Mouse (Mus musculus) kidney, embryonic 14.5 days (tissue): ENCODE data around the gene Hoxb6. TPM values are rescaled to one million over a fixed set of nuclear protein-coding genes. Genes with fewer than 3 reads are reported as not detected.

Experiments used
- ATAC-seq: fragments of 200-750 bp; cut with Nextera tagmentation; 2 replicates; pipeline ENCODE4 v1.8.0; 2017; ENCODE audit warnings: moderate number of reproducible peaks, mild to moderate bottlenecking, moderate TSS enrichment, moderate library complexity; ENCODE audit not compliant: low FRiP score, low TSS enrichment
- H3K27ac ChIP-seq: fragments of 300-500 bp; sonication (generic); 2 replicates; pipeline ENCODE4 v1.5.1; 2014; ENCODE audit warnings: low read depth, mild to moderate bottlenecking, low read length, moderate library complexity, mixed read lengths
- H3K27me3 ChIP-seq: fragments of 300-500 bp; sonication (generic); 2 replicates; pipeline ENCODE4 v1.6.1; 2014; ENCODE audit warnings: mild to moderate bottlenecking, low read length; ENCODE audit not compliant: control insufficient read depth, insufficient read depth
- H3K36me3 ChIP-seq: fragments of 300-500 bp; sonication (generic); 2 replicates; pipeline ENCODE4 v1.6.1; 2014; ENCODE audit warnings: low read length, mixed read lengths; ENCODE audit not compliant: control insufficient read depth, insufficient read depth
- H3K4me1 ChIP-seq: fragments of 300-500 bp; sonication (generic); 2 replicates; pipeline ENCODE4 v1.6.1; 2014; ENCODE audit warnings: low read length, mixed read lengths; ENCODE audit not compliant: control insufficient read depth, insufficient read depth
- H3K4me2 ChIP-seq: fragments of 300-500 bp; sonication (generic); replicated peaks from 2 replicates; pipeline ENCODE4 v1.6.1; 2014; ENCODE audit warnings: low read depth, mild to moderate bottlenecking, low read length
- H3K4me3 ChIP-seq: fragments of 300-500 bp; sonication (generic); 2 replicates; pipeline ENCODE4 v1.5.1; 2014; ENCODE audit warnings: mild to moderate bottlenecking, low read length
- H3K9ac ChIP-seq: fragments of 300-500 bp; sonication (generic); 2 replicates; pipeline ENCODE4 v1.6.1; 2014; ENCODE audit warnings: low read depth, mild to moderate bottlenecking, low read length, moderate library complexity
- H3K9me3 ChIP-seq: fragments of 300-500 bp; sonication (generic); 2 replicates; pipeline ENCODE4 v1.6.1; 2016; ENCODE audit warnings: low read length; ENCODE audit not compliant: control insufficient read depth
- WGBS: fragments of 180-500 bp; shearing (Covaris S2); extraction: QIAGEN DNeasy Blood & Tissue Kit; methylation state at CpG from one replicate; pipeline ENCODE4 v1.1.7; 2014; 5-methylcytosine and 5-hydroxymethylcytosine counted together
- polyA plus RNA-seq: library from polyadenylated mRNA; unstranded; fragments of >200 nt; fragmentation: Nextera tagmentation; extraction: Ambion mirVana; gene quantifications from 2 replicates; pipeline ENCODE4 v1.2.1, GENCODE M21; 2014

Hoxb6 gene
- polyA plus RNA-seq, 1 experiment from 2014 or later = 44.1 TPM

GRCm38 (mm10) chr11:96315344-96315681 is 23.0 kb downstream of the Hoxb6 start:
- peak overlapping the region; percentile 95 for H3K4me2 ChIP-seq
- H3K9ac ChIP-seq = peak overlapping the region; percentile 99
- peak overlapping the region; percentile 100 for H3K27ac ChIP-seq
- H3K4me1 ChIP-seq = peaks cover 43% of the 10 kb centered on the region
- WGBS = 8% methylated on average over 5 of the region's 5 CpGs
- peak overlapping the region; percentile 53 for H3K4me3 ChIP-seq
- H3K9me3 ChIP-seq = no peaks in the 10 kb centered on the region
- no peak for ATAC-seq
- no peaks in the 10 kb centered on the region for H3K27me3 ChIP-seq
- H3K36me3 ChIP-seq = peaks cover 4% of the 10 kb centered on the region; the same call in 1 of the 2 replicates

- no peaks in the 10 kb centered on the region for H3K27me3 ChIP-seq
- H3K9me3 ChIP-seq = no peaks in the 10 kb centered on the region
- WGBS = 7% methylated on average over 18 of the region's 18 CpGs
- H3K4me3 ChIP-seq = peak overlapping the region; percentile 53
- peak overlapping the region; percentile 95 for H3K4me2 ChIP-seq
- ATAC-seq = no peak
- H3K4me1 ChIP-seq = peaks cover 49% of the 10 kb centered on the region
- peaks cover 11% of the 10 kb centered on the region for H3K36me3 ChIP-seq
- H3K27ac ChIP-seq = peak overlapping the region; percentile 100
- H3K9ac ChIP-seq = peak overlapping the region; percentile 99
Measured at GRCm38 (mm10) chr11:96316696-96317607, 24.7 kb downstream of the Hoxb6 start.

- Histone ChIP-seq H3K27ac (peak within 1 kb of the TSS; percentile 100), H3K4me3 (peak within 1 kb of the TSS; percentile 53), H3K9ac (peak within 1 kb of the TSS; percentile 99), H3K4me1 (peaks cover 55% of the 10 kb centered on the region), H3K4me2 (peak within 1 kb of the TSS; percentile 95), H3K27me3 (no peaks in the 10 kb centered on the region), H3K36me3 (peaks cover 15% of the 10 kb centered on the region), H3K9me3 (no peaks in the 10 kb centered on the region)
- ATAC-seq = peak; percentile 3; the same call in 1 of the 2 replicates
- 4% methylated on average over 28 of the region's 28 CpGs for WGBS
Measured at GRCm38 (mm10) chr11:96317608-96318367, 25.5 kb downstream of the Hoxb6 start, which contains the start of gene Hoxb4. Hoxb4 (plus strand) TSS chr11:96318267.

- no peaks in the 10 kb centered on the region for H3K27me3 ChIP-seq
- peak; percentile 64 for ATAC-seq
- H3K4me1 ChIP-seq = peaks cover 58% of the 10 kb centered on the region
Measured at GRCm38 (mm10) chr11:96318368-96319070, 26.2 kb downstream of the Hoxb6 start.

GRCm38 (mm10) chr11:96319071-96319902 is 27.0 kb downstream of the Hoxb6 start:
- peaks cover 15% of the 10 kb centered on the region for H3K36me3 ChIP-seq
- ATAC-seq = peak; percentile 84
- peaks cover 59% of the 10 kb centered on the region for H3K4me1 ChIP-seq
- H3K4me3 ChIP-seq = peak overlapping the region; percentile 53
- peak overlapping the region; percentile 95 for H3K4me2 ChIP-seq
- H3K9ac ChIP-seq = peak overlapping the region; percentile 99
- WGBS = 1% methylated on average over 30 of the region's 34 CpGs
- H3K9me3 ChIP-seq = no peaks in the 10 kb centered on the region
- peak overlapping the region; percentile 100 for H3K27ac ChIP-seq
- no peaks in the 10 kb centered on the region for H3K27me3 ChIP-seq

More at GRCm38 (mm10) chr11:96318368-96319070, 26.2 kb downstream of the Hoxb6 start:
- Histone ChIP-seq H3K4me3 (peak overlapping the region; percentile 53), H3K9ac (peak overlapping the region; percentile 99), H3K9me3 (no peaks in the 10 kb centered on the region), H3K36me3 (peaks cover 15% of the 10 kb centered on the region), H3K27ac (peak overlapping the region; percentile 100), H3K4me2 (peak overlapping the region; percentile 95)
- under 1% methylated on average over 45 of the region's 45 CpGs for WGBS

GRCm38 (mm10) chr11:96319910-96320309 is 27.6 kb downstream of the Hoxb6 start:
- no peak for ATAC-seq
- peak overlapping the region; percentile 99 for H3K9ac ChIP-seq
- H3K4me2 ChIP-seq = peak overlapping the region; percentile 95
- no peaks in the 10 kb centered on the region for H3K9me3 ChIP-seq
- under 1% methylated on average over 29 of the region's 29 CpGs for WGBS
- H3K4me3 ChIP-seq = peak overlapping the region; percentile 53
- H3K27me3 ChIP-seq = no peaks in the 10 kb centered on the region
- peak overlapping the region; percentile 100 for H3K27ac ChIP-seq
- H3K36me3 ChIP-seq = peaks cover 15% of the 10 kb centered on the region
- peaks cover 65% of the 10 kb centered on the region for H3K4me1 ChIP-seq

- Histone ChIP-seq H3K4me3 (peak overlapping the region; percentile 53), H3K27me3 (no peaks in the 10 kb centered on the region)
- WGBS = 11% methylated on average over 17 of the region's 17 CpGs
Measured at GRCm38 (mm10) chr11:96320688-96321087, 28.4 kb downstream of the Hoxb6 start.

GRCm38 (mm10) chr11:96321846-96322245 is 29.6 kb downstream of the Hoxb6 start:
- Histone ChIP-seq H3K4me2 (peak overlapping the region; percentile 95), H3K4me3 (peak overlapping the region; percentile 53), H3K27ac (peak overlapping the region; percentile 100), H3K27me3 (no peaks in the 10 kb centered on the region), H3K4me1 (peaks cover 67% of the 10 kb centered on the region), H3K36me3 (peaks cover 19% of the 10 kb centered on the region), H3K9ac (peak overlapping the region; percentile 99), H3K9me3 (no peaks in the 10 kb centered on the region)
- ATAC-seq = no peak
- 19% methylated on average over 5 of the region's 5 CpGs for WGBS

More at GRCm38 (mm10) chr11:96320688-96321087, 28.4 kb downstream of the Hoxb6 start:
- H3K4me2 ChIP-seq = peak overlapping the region; percentile 95
- no peak for ATAC-seq
- H3K4me1 ChIP-seq = peaks cover 66% of the 10 kb centered on the region
- no peaks in the 10 kb centered on the region for H3K9me3 ChIP-seq
- peak overlapping the region; percentile 100 for H3K27ac ChIP-seq
- H3K36me3 ChIP-seq = peaks cover 15% of the 10 kb centered on the region
- peak overlapping the region; percentile 99 for H3K9ac ChIP-seq
